22 mouse cellular contexts compared by ENCODE assay signal in genomic region chr9:105483880-105484279, GRCm38 (mm10). TPM values are rescaled to one million over a fixed set of nuclear protein-coding genes. Genes with fewer than 3 reads are reported as not detected.
DNase-seq lines count a peak whose midpoint lies in the region; TF ChIP-seq lines count a peak whose summit lies in the region.
"Had no signal": no experiment of that assay in that cellular context is flagged by ENCODE, and none has a peak within 500 bp of the region (broad histone marks: within the 10 kb centered on the region; RNA-seq: fewer than 3 reads in every experiment).

No protein-coding gene starts in this region.

- no peak for TF ChIP-seq CTCF in cerebellum, adult 2 months (IDR thresholded peaks at IDR 0.05; ENCODE audit: borderline replicate concordance, insufficient read depth, low read depth, low read length)

- H3K4me1 ChIP-seq in cerebellum, adult 2 months (ENCODE audit: control insufficient read depth, insufficient read depth, low read length): peaks cover 8% of the 10 kb centered on the region
- H3K4me1 ChIP-seq: hindbrain, embryonic 10.5 days; limb, embryonic 10.5 days had no signal

- no peak for TF ChIP-seq POLR2A in cerebellum, adult 2 months (IDR thresholded peaks at IDR 0.05; ENCODE audit: borderline replicate concordance, insufficient read depth, low read length)

- no peak overlapping the region for H3K27ac ChIP-seq in cerebellum, adult 2 months (ENCODE audit: insufficient read depth, low read length)
- H3K27ac ChIP-seq: embryonic facial prominence, embryonic 13.5 days; forebrain, embryonic 12.5 days; hindbrain, embryonic 10.5 days; limb, embryonic 10.5 days; midbrain, embryonic 10.5 days; stomach, postnatal 0 days had no signal

- H3K4me3 ChIP-seq in cerebellum, adult 2 months (replicated peaks; ENCODE audit: insufficient read depth, low read depth, low read length): no peak overlapping the region
- H3K4me3 ChIP-seq: embryonic facial prominence, embryonic 13.5 days; erythroblast, embryonic 14.5 days; forebrain, embryonic 12.5 days; heart, embryonic 12.5 days; hindbrain, embryonic 10.5 days; intestine, embryonic 15.5 days; limb, embryonic 10.5 days; liver, embryonic 15.5 days; midbrain, embryonic 10.5 days had no signal

- no peaks in the 10 kb centered on the region for H3K27me3 ChIP-seq in cerebellum, adult 2 months (ENCODE audit: control insufficient read depth, insufficient read depth, low read length)
- H3K27me3 ChIP-seq: embryonic facial prominence, embryonic 13.5 days; forebrain, embryonic 12.5 days; heart, embryonic 12.5 days; intestine, embryonic 15.5 days; liver, embryonic 15.5 days had no signal

- WGBS in cerebellum, adult 2 months: 80% methylated on average over 11 of the region's 11 CpGs

- peak; percentile 58 for DNase-seq in frontal cortex, adult 2 months (ENCODE audit: extremely low spot score in 1 of 2, low spot score in 1 of 2)
- DNase-seq in frontal cortex, postnatal 10 days (ENCODE audit: low spot score in 2 of 2): no peak
- peak; percentile 24 for DNase-seq in layer of hippocampus, adult 9-11 months
- no peak for DNase-seq in layer of hippocampus, adult 9-10 months (ENCODE audit: low spot score)
- peak; percentile 36 to 47 for DNase-seq in right cerebral cortex, adult 2 months (ENCODE audit: low spot score in 2 of 2)
- no peak for DNase-seq in right cerebral cortex, postnatal 4 days
- no peak for DNase-seq in adipocyte (ENCODE audit: low spot score)
- no peak for DNase-seq in cerebellum, adult 2 months
- DNase-seq: cerebellum, adult 11-12 months; kidney, adult 8-10 months; kidney, postnatal 10 days; liver had no signal

RNA-seq across cellular contexts. Expression of gene Atp2c1, which starts 43.2 kb away (rescaled TPM):
- 135 and 138 TPM in 2 replicates for polyA plus RNA-seq in frontal cortex, adult 2 months (2012; rRNA removed)
- 108 and 110 TPM in 2 replicates for polyA plus RNA-seq in cerebellum, adult 2 months (2012; rRNA removed)

Comparison
In these comparisons a context has a peak if more than half of its experiments do, and no peak if none do; other contexts are left out.
1. DNase-seq: peak in frontal cortex, adult 2 months (2 of 2), layer of hippocampus, adult 9-11 months (single experiment) and right cerebral cortex, adult 2 months (2 of 2); none in frontal cortex, postnatal 10 days (0 of 2), layer of hippocampus, adult 9-10 months (single experiment), right cerebral cortex, postnatal 4 days (single experiment), adipocyte (single experiment) and cerebellum, adult 2 months (0 of 2).